Mouse (Mus musculus): Measurements from ENCODE around the gene Cdkn2c.

GRCm38 (mm10) chr4:109612596-109612995, 54.4 kb downstream of the Cdkn2c start:
- TF ChIP-seq CTCF (IDR thresholded peaks at IDR 0.05; ENCODE audit: low read depth, low read length) = no peak
- TF ChIP-seq POLR2A (IDR thresholded peaks at IDR 0.05; ENCODE audit: insufficient read depth, low read length) = no peak
